ENCODE assay signal across 9 mouse cellular contexts in the genomic region with DNA sequence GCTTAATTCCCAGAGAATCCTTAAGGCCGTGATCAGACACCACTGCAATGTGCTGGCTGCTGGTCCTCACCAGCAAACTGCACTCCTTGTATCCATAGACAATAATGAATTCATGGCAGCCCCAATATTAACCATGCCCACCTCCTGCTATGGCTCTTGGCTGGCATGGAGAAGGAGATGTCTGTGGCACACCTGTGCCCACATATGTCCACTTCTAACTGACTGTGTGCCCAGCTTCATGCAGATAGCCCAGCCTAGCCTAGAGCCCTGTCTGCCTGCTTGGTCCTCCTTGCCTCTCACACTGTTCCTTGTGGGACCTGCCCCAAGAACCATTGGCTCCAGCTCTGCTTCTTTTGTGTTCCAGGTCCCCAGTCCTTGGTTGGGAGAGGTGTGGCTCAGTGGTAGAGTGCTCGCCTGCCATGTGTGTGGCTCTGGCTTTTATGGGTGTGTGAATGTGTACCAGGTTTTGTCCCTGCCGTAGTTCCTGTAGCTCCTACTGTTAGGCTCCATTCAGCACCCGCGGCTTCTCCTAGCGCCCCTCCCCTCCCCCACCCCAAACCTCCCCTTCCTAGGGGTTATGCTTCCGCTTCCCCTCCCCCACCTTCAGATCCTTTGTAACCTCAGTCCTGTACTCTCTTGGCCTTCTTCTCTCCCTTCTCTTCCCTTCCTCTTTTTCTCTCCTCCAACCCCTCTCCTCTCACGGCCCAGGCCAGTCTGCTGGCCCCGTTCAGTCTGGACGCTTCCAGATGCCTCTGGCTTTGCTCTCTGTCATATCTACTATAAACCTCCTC. TPM values are rescaled to one million over a fixed set of nuclear protein-coding genes. Genes with fewer than 3 reads are reported as not detected.
A peak's percentile ranks its signal among the peaks of the same experiment; 100 is the strongest.
DNase-seq lines count a peak whose midpoint lies in the region; ATAC-seq and TF ChIP-seq lines count a peak whose summit lies in the region.
"Had no signal": no experiment of that assay in that cellular context is flagged by ENCODE, and none has a peak within 500 bp of the region (broad histone marks: within the 10 kb centered on the region; RNA-seq: fewer than 3 reads in every experiment).

No protein-coding gene starts in this region.

- TF ChIP-seq POLR2A in lung, adult 2 months (IDR thresholded peaks at IDR 0.05; ENCODE audit: borderline replicate concordance, extremely low read depth, low read depth, low read length): no peak

- H3K4me3 ChIP-seq in lung, embryonic 16.5 days (ENCODE audit: low read length): no peak overlapping the region
- no peak overlapping the region for H3K4me3 ChIP-seq in lung, adult 2 months (replicated peaks; ENCODE audit: extremely low read depth, low read depth, low read length)
- H3K4me3 ChIP-seq in limb, embryonic 11.5 days (ENCODE audit: low read depth, low read length): no peak overlapping the region
- no peak overlapping the region for H3K4me3 ChIP-seq in stomach, embryonic 16.5 days (replicated peaks; ENCODE audit: low read length)

- no peak for TF ChIP-seq CTCF in lung, adult 2 months (IDR thresholded peaks at IDR 0.05; ENCODE audit: insufficient read depth, low read length)

- peaks cover 27% of the 10 kb centered on the region for H3K4me1 ChIP-seq in lung, embryonic 16.5 days (replicated peaks; ENCODE audit: control insufficient read depth, insufficient read depth, low read length)
- H3K4me1 ChIP-seq in lung, adult 2 months (ENCODE audit: control insufficient read depth, insufficient read depth, low read length): peaks cover 5% of the 10 kb centered on the region
- peaks cover 11% of the 10 kb centered on the region for H3K4me1 ChIP-seq in limb, embryonic 11.5 days (ENCODE audit: control insufficient read depth, insufficient read depth, low read length)
- peaks cover 6% of the 10 kb centered on the region; the same call in 1 of the 2 replicates for H3K4me1 ChIP-seq in stomach, embryonic 16.5 days (ENCODE audit: control insufficient read depth, insufficient read depth, low read length)

- no peaks in the 10 kb centered on the region for H3K27me3 ChIP-seq in lung, embryonic 16.5 days (ENCODE audit: control insufficient read depth, insufficient read depth, low read depth, low read length)
- no peaks in the 10 kb centered on the region for H3K27me3 ChIP-seq in limb, embryonic 11.5 days (ENCODE audit: control insufficient read depth, insufficient read depth, low read length)
- H3K27me3 ChIP-seq in stomach, embryonic 16.5 days (ENCODE audit: control insufficient read depth, insufficient read depth, low read length): no peaks in the 10 kb centered on the region

- no peaks in the 10 kb centered on the region for H3K36me3 ChIP-seq in lung, embryonic 16.5 days (ENCODE audit: control insufficient read depth, insufficient read depth, low read length)
- H3K36me3 ChIP-seq in limb, embryonic 11.5 days (ENCODE audit: control insufficient read depth, insufficient read depth, low read length): no peaks in the 10 kb centered on the region
- no peaks in the 10 kb centered on the region for H3K36me3 ChIP-seq in stomach, embryonic 16.5 days (ENCODE audit: control insufficient read depth, insufficient read depth, low read length)

- H3K9ac ChIP-seq in lung, embryonic 16.5 days (ENCODE audit: low read length): peak overlapping the region; percentile 65
- H3K9ac ChIP-seq in limb, embryonic 11.5 days (ENCODE audit: low read length): no peak overlapping the region
- no peak overlapping the region for H3K9ac ChIP-seq in stomach, embryonic 16.5 days (ENCODE audit: low read length)

- DNase-seq in cerebellum, adult 18-20 months: peak; percentile 48 to 62
- DNase-seq in lung, adult 2 months: no peak
- no peak for DNase-seq in limb, embryonic 11.5 days (ENCODE audit: low spot score)
- no peak for DNase-seq in layer of hippocampus, postnatal 10 days (ENCODE audit: low spot score in 2 of 2)
- DNase-seq: embryo, embryonic 11 days had no signal

- no peaks in the 10 kb centered on the region for H3K9me3 ChIP-seq in lung, embryonic 16.5 days (ENCODE audit: control insufficient read depth, low read length)
- no peaks in the 10 kb centered on the region for H3K9me3 ChIP-seq in limb, embryonic 11.5 days (ENCODE audit: control insufficient read depth, low read length)
- no peaks in the 10 kb centered on the region for H3K9me3 ChIP-seq in stomach, embryonic 16.5 days (replicated peaks; ENCODE audit: control insufficient read depth, low read length)

- ATAC-seq in cerebellum, adult (ENCODE audit: insufficient number of reproducible peaks, low FRiP score, low TSS enrichment): no peak
- no peak for ATAC-seq in lung, embryonic 16.5 days (ENCODE audit: low read depth)
- ATAC-seq in limb, embryonic 11.5 days (ENCODE audit: insufficient number of reproducible peaks, low FRiP score, low TSS enrichment, low read depth): no peak
- no peak for ATAC-seq in stomach, embryonic 16.5 days (ENCODE audit: insufficient read depth, low FRiP score)
- no peak for ATAC-seq in frontal cortex, adult (ENCODE audit: low TSS enrichment)

- peak overlapping the region; percentile 91 for H3K27ac ChIP-seq in lung, embryonic 16.5 days (ENCODE audit: low read length)
- peak overlapping the region; percentile 65; the same call in 1 of the 2 replicates for H3K27ac ChIP-seq in limb, embryonic 11.5 days (replicated peaks; ENCODE audit: low read depth, low read length)
- peak overlapping the region; percentile 72 for H3K27ac ChIP-seq in stomach, embryonic 16.5 days (ENCODE audit: low read length)

- 37% methylated on average over 10 of the region's 10 CpGs for WGBS in lung, embryonic 16.5 days
- WGBS in lung, adult 2 months: 47% methylated on average over 10 of the region's 10 CpGs
- WGBS in limb, embryonic 11.5 days: 36% methylated on average over 10 of the region's 10 CpGs
- 35% methylated on average over 10 of the region's 10 CpGs for WGBS in stomach, embryonic 16.5 days

- peak overlapping the region; percentile 39 for H3K4me2 ChIP-seq in lung, embryonic 16.5 days (ENCODE audit: low read depth, low read length)
- H3K4me2 ChIP-seq in limb, embryonic 11.5 days (ENCODE audit: low read depth, severe bottlenecking): 0 out of 2 replicates have a peak overlapping the region, but pooled peaks have one; percentile 2
- H3K4me2 ChIP-seq in stomach, embryonic 16.5 days (ENCODE audit: low read depth, low read length): no peak overlapping the region

RNA-seq across cellular contexts. Expression of gene Piezo1, which starts 6.3 kb away (rescaled TPM):
- 23.3 and 30.0 TPM in 2 replicates for polyA plus RNA-seq in lung, embryonic 16.5 days (2015; fragmentation: Nextera tagmentation; extraction: Ambion mirVana)
- 192 and 213 TPM in 2 replicates for polyA plus RNA-seq in lung, adult 2 months (2012; rRNA removed)
- 6.2 and 7.2 TPM in 2 replicates for polyA plus RNA-seq in limb, embryonic 11.5 days (2014; fragmentation: Nextera tagmentation; extraction: Ambion mirVana)
- polyA plus RNA-seq in stomach, embryonic 16.5 days (2015; fragmentation: Nextera tagmentation; extraction: Ambion mirVana): 13.5 and 18.9 TPM in 2 replicates
- total RNA-seq in layer of hippocampus, postnatal 10 days (2021): 1 to 10 TPM; 8.2 to 8.9 TPM

RNA-seq across cellular contexts. Expression of gene Cdt1, which starts 10.4 kb away (rescaled TPM):
- 39.1 and 41.1 TPM in 2 replicates for polyA plus RNA-seq in lung, embryonic 16.5 days (2015; fragmentation: Nextera tagmentation; extraction: Ambion mirVana)
- polyA plus RNA-seq in lung, adult 2 months (2012; rRNA removed): 11.7 and 12.2 TPM in 2 replicates
- 46.4 and 51.7 TPM in 2 replicates for polyA plus RNA-seq in limb, embryonic 11.5 days (2014; fragmentation: Nextera tagmentation; extraction: Ambion mirVana)
- 28.4 and 28.5 TPM in 2 replicates for polyA plus RNA-seq in stomach, embryonic 16.5 days (2015; fragmentation: Nextera tagmentation; extraction: Ambion mirVana)
- 1 to 10 TPM; 3.0 to 5.0 TPM for total RNA-seq in layer of hippocampus, postnatal 10 days (2021)

RNA-seq across cellular contexts. Expression of gene Aprt, which starts 19.3 kb away (rescaled TPM):
- polyA plus RNA-seq in lung, embryonic 16.5 days (2015; fragmentation: Nextera tagmentation; extraction: Ambion mirVana): 279 and 290 TPM in 2 replicates
- 108 and 109 TPM in 2 replicates for polyA plus RNA-seq in lung, adult 2 months (2012; rRNA removed)
- polyA plus RNA-seq in limb, embryonic 11.5 days (2014; fragmentation: Nextera tagmentation; extraction: Ambion mirVana): 271 and 284 TPM in 2 replicates
- polyA plus RNA-seq in stomach, embryonic 16.5 days (2015; fragmentation: Nextera tagmentation; extraction: Ambion mirVana): 335 and 345 TPM in 2 replicates
- total RNA-seq in layer of hippocampus, postnatal 10 days (2021): 10 to 100 TPM; 91.6 to 94.0 TPM

RNA-seq across cellular contexts. Expression of gene Galns, which starts 53.8 kb away (rescaled TPM):
- 15.0 and 15.2 TPM in 2 replicates for polyA plus RNA-seq in lung, embryonic 16.5 days (2015; fragmentation: Nextera tagmentation; extraction: Ambion mirVana)
- polyA plus RNA-seq in lung, adult 2 months (2012; rRNA removed): 13.8 and 14.9 TPM in 2 replicates
- polyA plus RNA-seq in limb, embryonic 11.5 days (2014; fragmentation: Nextera tagmentation; extraction: Ambion mirVana): 5.2 and 5.5 TPM in 2 replicates
- 14.7 and 14.8 TPM in 2 replicates for polyA plus RNA-seq in stomach, embryonic 16.5 days (2015; fragmentation: Nextera tagmentation; extraction: Ambion mirVana)
- total RNA-seq in layer of hippocampus, postnatal 10 days (2021): 10 to 100 TPM; 10.6 to 10.7 TPM

RNA-seq across cellular contexts. Expression of gene Trappc2l, which starts 54.0 kb away (rescaled TPM):
- polyA plus RNA-seq in lung, embryonic 16.5 days (2015; fragmentation: Nextera tagmentation; extraction: Ambion mirVana): 48.0 and 62.6 TPM in 2 replicates
- polyA plus RNA-seq in lung, adult 2 months (2012; rRNA removed): 122 and 162 TPM in 2 replicates
- 45.0 and 45.4 TPM in 2 replicates for polyA plus RNA-seq in limb, embryonic 11.5 days (2014; fragmentation: Nextera tagmentation; extraction: Ambion mirVana)
- 41.4 and 50.6 TPM in 2 replicates for polyA plus RNA-seq in stomach, embryonic 16.5 days (2015; fragmentation: Nextera tagmentation; extraction: Ambion mirVana)
- total RNA-seq in layer of hippocampus, postnatal 10 days (2021): 10 to 100 TPM; 75.6 to 79.9 TPM

Comparison
In these comparisons a context has a peak if more than half of its experiments do, and no peak if none do; other contexts are left out.
1. DNase-seq: peak in cerebellum, adult 18-20 months (2 of 2); none in lung, adult 2 months (single experiment), limb, embryonic 11.5 days (single experiment) and layer of hippocampus, postnatal 10 days (0 of 2).
2. Peak in every context shown above with its lines, with median percentiles within 50 percentile points of each other: H3K27ac ChIP-seq.